Mouse (Mus musculus) gastrocnemius, adult 18-20 months (tissue): ENCODE results near the gene Pvrig. TPM values are rescaled to one million over a fixed set of nuclear protein-coding genes. Genes with fewer than 3 reads are reported as not detected.
"Not testable (repeated sequence)": the region's sequence is repeated elsewhere in the genome, so short reads cannot be mapped to it uniquely, and the experiment has no call there.

Experiments
- DNase-seq: peaks from one replicate; pipeline ENCODE4 v3.0.0; 2021; ENCODE audit warnings: low spot score
- long read RNA-seq, 2 experiments: library from polyadenylated mRNA; stranded (forward); transcript quantifications; one replicate each; pipeline ENCODE4 v2.0.0; 2021
- total RNA-seq, 2 experiments: library from RNA; stranded (reverse); gene quantifications; 2 replicates each; pipeline ENCODE4 v1.2.3; 2021

Pvrig gene
- total RNA-seq = not detected
- long read RNA-seq, experiment 1 = 0 reads
- long read RNA-seq, experiment 2 = 0 reads

GRCm38 (mm10) chr5:138341661-138342060 lies at the start of gene Pvrig:
TSS of gene Pvrig (plus strand) at chr5:138341961.
- DNase-seq = no peak

GRCm38 (mm10) chr5:138294158-138294557 lies 47.6 kb upstream of the Pvrig start:
- no peak for DNase-seq

- no peak for DNase-seq
These were observed 42.1 kb upstream of the Pvrig start for GRCm38 (mm10) chr5:138299613-138300012.

- DNase-seq = no peak
These were observed 29.0 kb upstream of the Pvrig start for GRCm38 (mm10) chr5:138312795-138313194.

- DNase-seq = no peak
These were observed 1.5 kb downstream of the Pvrig start for GRCm38 (mm10) chr5:138343216-138343615.

GRCm38 (mm10) chr5:138363208-138363607 lies 21.4 kb downstream of the Pvrig start:
- DNase-seq = not testable (repeated sequence)

GRCm38 (mm10) chr5:138365347-138365746 lies 23.6 kb downstream of the Pvrig start:
- not testable (repeated sequence) for DNase-seq

Other genes with a start within 250 kb of the Pvrig start
- gene Zscan21, start 225.1 kb upstream of the Pvrig start, total RNA-seq = 10 to 100 TPM; 15.0 to 15.4 TPM
- 1 to 10 TPM; 4.9 to 5.8 TPM for gene Zfp113, start 186.2 kb upstream of the Pvrig start, total RNA-seq
- 100 to 1,000 TPM; 105 to 110 TPM for gene Cops6, start 180.9 kb upstream of the Pvrig start, total RNA-seq
- 1 to 10 TPM; 6.6 to 7.0 TPM for gene Ap4m1, start 170.0 kb upstream of the Pvrig start, total RNA-seq
- 1 to 10 TPM; 6.5 to 7.8 TPM for gene Mcm7, start 169.5 kb upstream of the Pvrig start, total RNA-seq
- 10 to 100 TPM; 34.5 to 34.9 TPM for gene Taf6, start 154.5 kb upstream of the Pvrig start, total RNA-seq
- gene Cnpy4, start 154.5 kb upstream of the Pvrig start, total RNA-seq = 1 to 10 TPM; 2.7 to 3.5 TPM
- gene Mblac1, start 147.6 kb upstream of the Pvrig start, total RNA-seq = 1 to 10 TPM; 1.4 TPM
- under 1 TPM; 0.09 to 0.31 TPM for gene Nxpe5, start 116.1 kb upstream of the Pvrig start, total RNA-seq
- gene Lamtor4, start 86.5 kb upstream of the Pvrig start, total RNA-seq = 10 to 100 TPM; 47.2 to 51.1 TPM
- 1 to 10 TPM; 2.7 to 3.2 TPM for gene BC037034, start 77.9 kb upstream of the Pvrig start, total RNA-seq
- under 1 TPM in 1 of 2 experiments, not detected in 1; 0.14 TPM for gene Gal3st4, start 69.1 kb upstream of the Pvrig start, total RNA-seq
- gene Gm43720, start 62.0 kb upstream of the Pvrig start, total RNA-seq = not detected
- gene Gpc2, start 62.0 kb upstream of the Pvrig start, total RNA-seq = not detected
- not detected for gene Stag3, start 61.7 kb upstream of the Pvrig start, total RNA-seq
- 1 to 10 TPM; 1.7 to 1.8 TPM for gene Zfp157, start 99.5 kb downstream of the Pvrig start, total RNA-seq
- gene 1700123K08Rik, start 222.8 kb downstream of the Pvrig start, total RNA-seq = not detected